Mouse (Mus musculus) gastrocnemius, adult 2 months (tissue): ENCODE data around the gene Dgki. TPM values are rescaled to one million over a fixed set of nuclear protein-coding genes. Genes with fewer than 3 reads are reported as not detected.

Experiments used
- DNase-seq: peaks from one replicate; pipeline ENCODE4 v3.0.0; 2022
- H3K27ac ChIP-seq: fragments of 200-600 bp; 2 replicates; pipeline ENCODE4 v1.8.1; 2022; ENCODE audit warnings: mild to moderate bottlenecking
- H3K4me3 ChIP-seq: fragments of 200-600 bp; 2 replicates; pipeline ENCODE4 v1.8.1; 2022; ENCODE audit warnings: mild to moderate bottlenecking, moderate library complexity
- CTCF ChIP-seq: fragments of 200-600 bp; IDR thresholded peaks from 2 replicates; pipeline ENCODE4 v1.8.1; 2022; ENCODE audit warnings: antibody characterized with exemption, mild to moderate bottlenecking, moderate library complexity
- intact Hi-C: fragments of 180-260 bp; cut with DNase I; formaldehyde crosslinking; loops from one replicate; pipeline ENCODE4 v1.15.1; 2025
- total RNA-seq, 2 experiments: library from RNA; stranded (reverse); gene quantifications; 2 replicates each; pipeline ENCODE4 v1.2.3; 2021

The Dgki gene
- total RNA-seq, 2 experiments from 2014 or later, result 0.25 TPM; not detected in 1

DNA sequence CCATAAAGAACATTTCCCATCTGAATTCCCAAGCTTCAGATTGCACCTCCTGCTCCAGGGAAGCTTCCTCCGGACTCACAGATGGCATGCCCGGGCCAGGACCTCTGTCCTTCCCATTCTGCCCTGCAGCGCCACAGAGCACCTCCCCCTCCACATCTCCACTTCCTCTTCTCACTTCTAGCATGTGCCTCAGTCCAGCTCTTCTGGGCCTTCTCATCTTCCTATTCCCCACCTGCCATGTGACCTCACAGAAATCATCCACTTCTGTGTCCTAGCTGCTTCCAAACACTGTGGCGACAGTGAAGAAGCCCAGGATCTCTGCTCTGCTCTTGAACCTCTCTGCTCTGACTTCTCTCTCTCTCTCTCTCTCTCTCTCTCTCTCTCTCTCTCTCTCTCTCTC, 87.1 kb downstream of the Dgki start:
- Histone ChIP-seq H3K4me3 (no peak overlapping the region), H3K27ac (no peak overlapping the region)
- intact Hi-C loops, result no loop called here
- TF ChIP-seq CTCF, result no peak
- DNase-seq, result no peak

DNA sequence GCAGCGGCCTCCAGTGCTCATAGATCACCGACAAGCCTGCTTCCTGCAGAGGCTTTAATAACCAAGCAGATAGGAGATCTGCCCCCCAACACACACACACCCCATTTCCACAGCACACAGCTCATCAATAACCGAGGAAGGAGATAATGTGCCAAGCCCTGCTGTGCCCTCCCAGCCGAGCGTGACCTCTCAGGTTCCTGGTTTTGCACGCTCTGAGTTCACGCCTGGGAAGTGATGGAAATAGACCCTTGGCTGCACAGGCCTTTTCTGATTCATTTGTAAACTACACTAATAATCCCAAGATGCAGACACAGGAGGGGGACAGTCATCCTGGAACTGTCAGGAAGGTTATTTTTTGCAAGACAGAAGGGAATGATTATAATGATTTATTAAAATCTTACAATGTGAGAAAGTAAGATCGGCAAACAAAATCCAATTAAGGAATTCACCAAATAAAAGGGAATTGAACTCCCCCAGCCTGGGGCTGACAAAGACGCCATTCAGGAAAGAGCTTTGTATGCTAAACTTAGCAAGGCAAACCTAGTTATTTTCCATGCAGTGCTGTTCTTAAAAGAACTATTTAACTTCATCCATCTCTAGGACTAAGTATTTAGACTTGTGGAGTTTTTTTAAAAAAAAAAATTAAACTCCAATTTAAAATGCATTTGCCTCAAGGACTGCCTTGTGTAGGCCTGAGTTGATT, 88.3 kb downstream of the Dgki start:
- DNase-seq, result no peak
- no peak for TF ChIP-seq CTCF
- intact Hi-C loops, result no loop called here
- Histone ChIP-seq H3K27ac (no peak overlapping the region), H3K4me3 (no peak overlapping the region)

GRCm38 (mm10) chr6:37202901-37203300, 97.1 kb downstream of the Dgki start:
- no peak overlapping the region for H3K27ac ChIP-seq
- no peak for DNase-seq
- intact Hi-C loops, result no loop called here
- no peak overlapping the region for H3K4me3 ChIP-seq
- no peak for TF ChIP-seq CTCF

- no peak for DNase-seq
- TF ChIP-seq CTCF, result no peak
- Histone ChIP-seq H3K27ac (no peak overlapping the region), H3K4me3 (no peak overlapping the region)
- intact Hi-C loops, result no loop called here
These were observed 99.1 kb downstream of the Dgki start for GRCm38 (mm10) chr6:37200840-37201239.

GRCm38 (mm10) chr6:37199502-37199901, 100.5 kb downstream of the Dgki start:
- Histone ChIP-seq H3K27ac (no peak overlapping the region), H3K4me3 (no peak overlapping the region)
- intact Hi-C loops, result no loop called here
- no peak for DNase-seq
- TF ChIP-seq CTCF, result no peak

DNA sequence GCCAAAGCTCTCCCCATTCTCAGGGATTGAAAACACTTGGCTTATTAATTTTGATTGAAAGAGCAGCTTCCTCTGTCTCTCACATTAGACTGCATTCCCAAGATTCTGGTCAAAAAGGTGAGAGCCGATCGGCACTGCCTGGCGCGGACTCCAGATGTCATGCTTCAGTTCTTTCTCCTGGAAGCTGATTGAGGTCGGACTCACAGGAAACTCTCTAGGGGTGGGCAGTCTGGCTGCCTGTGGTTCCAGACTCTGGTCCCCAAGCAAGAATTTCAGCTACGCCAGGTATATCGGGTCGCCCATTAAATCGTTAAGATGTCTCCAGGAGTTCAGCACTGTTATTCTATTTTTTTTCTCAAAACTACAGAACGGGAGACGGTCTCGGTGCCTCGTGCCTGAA, 102.2 kb downstream of the Dgki start:
- no peak for TF ChIP-seq CTCF
- intact Hi-C loops, result no loop called here

DNA sequence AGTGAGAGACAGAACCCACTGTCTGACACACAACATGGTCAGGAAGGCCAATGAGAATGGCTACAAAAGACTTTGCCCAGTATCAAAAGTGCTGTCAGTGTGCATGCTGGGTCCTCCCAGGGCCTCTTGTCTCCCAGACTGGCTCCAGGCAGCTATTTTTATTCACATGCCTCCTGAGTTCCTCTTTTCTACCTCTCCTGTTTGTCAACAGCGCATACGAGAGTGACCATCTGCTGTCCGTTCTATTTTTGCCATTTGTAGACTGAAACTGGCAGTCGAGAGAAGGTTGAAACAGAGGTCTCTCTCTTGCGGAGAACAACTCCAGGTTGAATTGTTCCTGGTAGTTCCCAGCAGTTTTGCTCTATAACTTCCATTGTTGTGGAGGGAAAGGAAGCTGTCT, 103.1 kb downstream of the Dgki start:
- no peak for DNase-seq
- intact Hi-C loops, result no loop called here
- TF ChIP-seq CTCF, result no peak
- Histone ChIP-seq H3K27ac (no peak overlapping the region), H3K4me3 (no peak overlapping the region)

More for the DNA sequence above, 102.2 kb downstream of the Dgki start:
- DNase-seq, result no peak
- no peak overlapping the region for H3K27ac ChIP-seq
- no peak overlapping the region for H3K4me3 ChIP-seq

DNA sequence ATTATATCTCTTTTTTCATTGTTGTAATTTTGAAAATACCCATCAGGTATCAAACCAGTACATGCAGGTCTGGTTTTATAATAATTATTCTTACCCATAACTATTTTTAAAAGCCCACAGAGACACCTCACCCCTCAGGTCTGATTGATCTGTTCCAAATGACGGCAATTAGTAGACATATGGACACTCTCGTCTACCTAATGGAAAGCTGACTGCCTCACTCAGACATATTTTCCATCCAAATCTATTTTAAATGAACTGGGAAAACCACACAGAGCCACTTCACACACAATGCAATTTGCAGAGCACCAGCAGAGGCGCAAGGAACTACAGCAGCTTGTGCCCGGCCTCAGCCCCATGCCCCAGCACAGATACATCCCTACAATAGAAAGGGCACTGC, 104.2 kb downstream of the Dgki start:
- TF ChIP-seq CTCF, result no peak
- Histone ChIP-seq H3K4me3 (no peak overlapping the region), H3K27ac (no peak overlapping the region)
- DNase-seq, result no peak
- intact Hi-C loops, result no loop called here

DNA sequence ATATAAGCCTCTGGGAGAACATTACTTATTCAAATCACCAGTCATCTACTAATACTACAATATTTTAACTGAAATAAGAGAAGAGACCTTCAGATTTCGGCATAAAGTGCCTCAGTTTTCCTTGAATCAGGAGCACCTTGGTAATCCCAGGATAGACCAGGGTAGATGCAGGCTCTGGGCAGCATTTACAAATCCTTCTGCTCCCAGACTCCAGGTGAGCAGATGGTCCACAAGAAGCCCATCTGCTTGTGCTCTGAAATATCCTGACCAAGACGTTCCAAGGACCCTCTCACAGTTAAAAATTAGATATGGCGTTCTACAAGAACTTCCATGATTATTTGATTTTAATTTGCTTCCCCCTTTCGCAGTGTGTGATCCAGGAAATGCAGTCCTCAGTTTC, 118.0 kb downstream of the Dgki start:
- intact Hi-C loops, result no loop called here
- no peak overlapping the region for H3K4me3 ChIP-seq
- no peak for TF ChIP-seq CTCF

DNA sequence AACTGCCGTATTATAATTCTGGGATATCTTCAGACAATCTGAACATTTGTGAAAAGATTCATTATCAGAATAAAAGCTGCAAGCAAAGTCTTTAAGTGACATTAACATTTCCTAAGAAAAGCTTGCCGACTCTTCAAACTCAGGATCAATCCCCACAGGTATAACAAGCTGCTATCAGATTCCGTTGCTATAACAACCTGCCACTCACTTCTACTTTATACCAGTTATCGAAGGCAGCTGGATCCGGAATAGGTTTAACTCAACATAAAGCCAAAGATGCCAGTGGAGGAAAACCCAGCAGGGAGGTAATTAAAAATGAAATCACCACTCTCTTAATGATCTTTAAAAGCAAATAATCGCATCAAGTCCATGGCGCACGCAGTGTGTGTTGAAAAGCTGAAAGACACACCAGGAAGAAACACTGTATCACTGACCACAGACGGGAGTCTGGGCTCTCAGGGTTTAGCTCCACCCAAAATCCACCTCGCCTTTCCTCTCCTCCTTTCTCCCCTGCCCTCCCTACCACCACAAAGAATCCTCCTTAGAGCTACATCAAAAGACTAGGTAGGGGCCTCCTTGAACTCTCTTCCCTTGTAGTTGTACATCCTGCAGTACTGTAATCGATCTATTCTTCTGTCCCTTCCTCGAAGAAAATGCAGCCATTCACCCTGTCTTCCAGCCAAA, 128.7 kb downstream of the Dgki start:
- Histone ChIP-seq H3K27ac (no peak overlapping the region), H3K4me3 (no peak overlapping the region)
- DNase-seq, result no peak
- no peak for TF ChIP-seq CTCF
- intact Hi-C loops, result no loop called here

More for the DNA sequence above, 118.0 kb downstream of the Dgki start:
- H3K27ac ChIP-seq, result no peak overlapping the region
- no peak for DNase-seq

DNA sequence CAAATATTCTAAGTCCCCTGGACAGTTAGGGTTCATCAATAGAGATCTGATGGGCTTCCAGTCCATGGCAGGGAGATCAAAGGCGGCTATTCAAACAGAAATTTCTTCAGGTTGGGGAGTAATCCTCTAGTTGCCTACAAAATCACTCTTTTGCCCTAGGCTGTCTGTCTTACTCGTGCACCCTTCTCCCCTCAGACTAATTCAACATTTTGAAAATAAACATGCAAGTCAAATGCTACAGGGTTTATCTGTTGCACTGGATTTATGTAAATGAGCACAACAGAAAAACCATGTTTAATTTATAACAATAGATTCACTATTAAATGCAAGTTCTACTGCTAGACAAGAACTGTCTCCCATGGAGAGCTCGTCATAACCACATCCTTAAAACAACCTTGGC, 141.1 kb downstream of the Dgki start:
- no peak for DNase-seq
- Histone ChIP-seq H3K4me3 (no peak overlapping the region), H3K27ac (no peak overlapping the region)
- TF ChIP-seq CTCF, result no peak
- intact Hi-C loops, result no loop called here

DNA sequence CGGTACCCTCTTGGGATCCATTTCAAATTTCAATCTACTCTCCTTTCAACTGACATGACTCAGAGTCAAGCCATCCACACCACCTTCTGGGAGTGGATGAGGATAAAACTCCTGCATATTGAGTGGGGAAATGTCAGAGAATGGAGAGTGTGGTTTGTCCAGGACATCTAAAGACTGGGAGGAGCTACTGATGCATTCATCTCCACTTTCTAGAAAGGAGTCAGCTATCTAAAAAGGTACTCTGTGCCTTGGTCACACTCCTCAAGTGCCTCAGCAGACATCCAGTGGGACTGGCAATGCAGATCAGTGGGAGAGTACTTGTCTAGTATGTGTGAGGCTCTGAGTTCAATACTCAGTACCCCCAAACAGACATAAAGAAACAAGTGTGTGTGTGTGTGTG, 145.9 kb downstream of the Dgki start:
- intact Hi-C loops, result no loop called here
- Histone ChIP-seq H3K4me3 (no peak overlapping the region), H3K27ac (no peak overlapping the region)
- TF ChIP-seq CTCF, result no peak
- DNase-seq, result no peak

DNA sequence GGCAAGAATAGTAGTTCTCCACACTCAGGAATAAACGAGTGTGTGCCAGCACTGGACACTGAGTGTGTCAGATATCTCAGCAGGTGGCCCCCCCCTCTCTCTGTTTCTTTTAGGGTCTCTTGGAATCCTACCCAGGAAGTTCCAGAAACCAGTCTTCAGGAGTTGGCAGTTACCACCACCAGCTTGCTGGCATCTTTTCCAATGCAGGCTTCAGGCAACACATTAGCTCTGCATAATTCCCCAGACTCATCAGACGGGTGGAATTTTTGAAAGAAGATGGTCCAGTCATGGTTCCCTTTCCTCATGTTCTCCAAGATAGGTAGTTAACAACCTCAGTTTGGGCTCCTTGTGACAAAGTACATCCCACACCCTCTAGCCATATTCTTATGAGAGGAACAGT, 149.5 kb downstream of the Dgki start:
- intact Hi-C loops, result no loop called here
- no peak for DNase-seq

GRCm38 (mm10) chr6:37150038-37150437, 149.9 kb downstream of the Dgki start:
- TF ChIP-seq CTCF, result no peak
- Histone ChIP-seq H3K4me3 (no peak overlapping the region), H3K27ac (no peak overlapping the region)
- intact Hi-C loops, result no loop called here
- DNase-seq, result no peak

More for the DNA sequence above, 149.5 kb downstream of the Dgki start:
- TF ChIP-seq CTCF, result no peak
- H3K4me3 ChIP-seq, result no peak overlapping the region
- no peak overlapping the region for H3K27ac ChIP-seq
